Mouse (Mus musculus): ENCODE results near the gene Usp4. TPM values are rescaled to one million over a fixed set of nuclear protein-coding genes. Genes with fewer than 3 reads are reported as not detected.
A peak's percentile ranks its signal among the peaks of the same experiment; 100 is the strongest.

The Usp4 gene
- total RNA-seq, 2 experiments from 2014 or later, result 107 to 126 TPM

DNA sequence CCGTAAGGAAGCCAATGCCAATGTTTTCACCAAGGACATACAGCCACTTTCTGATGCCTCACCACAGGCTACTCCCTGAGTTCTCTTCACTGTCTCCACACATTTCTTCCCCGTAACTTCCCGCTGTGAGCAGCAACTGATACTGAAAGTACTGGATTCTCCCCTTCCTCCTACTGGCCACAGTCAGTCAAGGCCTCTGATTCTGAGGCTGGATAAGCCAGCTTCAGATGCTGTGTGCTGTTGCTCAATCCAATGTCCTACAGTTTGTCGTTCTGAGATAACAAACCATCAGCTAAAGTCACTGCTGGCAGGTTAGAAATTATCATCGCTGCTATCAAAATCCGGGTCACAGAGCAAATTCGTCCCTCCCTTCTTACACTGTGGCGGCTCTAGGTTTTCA is 56.8 kb downstream of the Usp4 start:
- no peak for DNase-seq (ENCODE audit: low spot score in 2 of 2)

DNA sequence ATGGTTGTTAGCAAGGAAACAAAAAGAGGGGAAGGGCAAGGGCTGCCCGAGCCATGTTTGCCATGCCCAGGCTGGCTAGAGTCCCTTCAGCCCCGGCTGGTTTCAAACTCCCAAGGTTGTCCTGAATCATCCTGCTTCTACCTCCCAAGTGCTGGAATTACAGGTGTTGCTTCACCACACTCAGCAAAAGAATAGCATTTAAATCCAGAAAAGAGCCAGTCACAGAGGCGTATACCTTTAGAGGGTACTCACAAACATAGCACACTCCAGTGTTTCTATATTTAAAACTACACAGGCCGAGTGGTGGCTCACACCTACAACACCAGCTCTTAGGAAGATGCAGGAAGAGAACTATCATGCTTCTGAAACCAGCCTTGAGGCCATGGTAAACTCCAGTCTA is 61.9 kb downstream of the Usp4 start:
- no peak for DNase-seq (ENCODE audit: low spot score in 2 of 2)

DNA sequence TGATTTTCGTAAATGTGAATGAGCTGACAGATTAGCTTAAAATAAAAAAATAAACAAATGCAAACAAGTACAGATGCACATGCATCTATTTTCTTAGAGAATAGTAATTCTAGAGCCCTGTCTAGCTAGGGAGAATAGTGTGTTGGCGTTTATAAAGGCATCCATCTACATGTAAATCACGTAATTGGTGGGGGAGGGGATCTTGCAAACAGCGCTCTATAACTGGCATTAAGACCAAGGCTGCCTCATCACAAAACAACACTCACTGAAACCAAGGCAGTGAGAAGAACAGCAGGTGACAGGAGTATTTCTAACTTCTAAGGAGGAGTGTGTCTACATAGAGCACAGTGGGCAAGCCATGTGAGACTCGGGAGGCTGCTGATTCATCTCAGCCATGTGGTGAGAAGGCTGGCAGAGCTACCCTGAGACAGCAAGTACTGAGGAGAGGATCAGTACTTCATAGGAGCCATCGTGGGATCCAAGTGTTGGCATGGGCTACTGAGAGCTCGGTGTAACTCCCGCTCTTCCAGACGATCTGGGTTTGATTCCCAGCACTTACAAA is 63.8 kb downstream of the Usp4 start:
- DNase-seq (ENCODE audit: low spot score in 2 of 2), result no peak

DNA sequence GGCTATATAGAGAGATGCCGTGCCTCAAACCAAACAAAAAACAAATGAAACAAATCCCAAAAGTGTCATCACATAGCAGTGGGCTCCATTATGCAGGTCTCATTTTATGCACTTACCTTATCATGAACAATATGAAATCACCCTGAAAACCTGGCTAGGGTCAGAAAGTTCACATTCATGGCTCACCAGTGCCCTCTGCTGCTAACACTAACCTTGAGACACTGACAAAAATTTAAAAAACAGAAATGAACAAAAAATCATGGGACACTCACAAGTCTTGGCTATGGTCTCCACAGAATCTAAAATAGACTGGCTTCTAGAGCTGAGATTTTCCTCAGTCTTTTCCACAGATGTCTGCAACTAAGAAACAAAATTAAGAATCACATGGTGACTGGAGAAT is 64.6 kb downstream of the Usp4 start:
- DNase-seq (ENCODE audit: low spot score in 2 of 2), result peak in 1 of 2 experiments; percentile 36

DNA sequence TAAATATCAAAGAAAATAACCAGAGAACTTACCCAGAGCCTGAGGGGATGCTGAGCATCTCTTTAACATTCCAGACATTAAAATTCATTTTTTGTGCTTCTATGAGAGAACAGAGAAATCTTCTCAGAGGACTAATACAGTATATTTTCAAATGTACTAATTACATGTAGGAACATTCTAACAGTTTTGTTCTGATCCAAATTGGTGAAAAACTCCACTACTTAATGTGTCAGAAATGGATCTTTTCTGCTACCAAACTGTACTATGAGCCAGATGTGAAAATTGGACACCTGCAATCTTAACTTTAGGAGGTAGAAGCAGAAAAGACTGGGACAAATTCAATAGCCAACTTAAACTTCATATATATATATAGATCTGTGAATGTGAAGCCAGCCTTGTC is 80.7 kb downstream of the Usp4 start, which contains the start of gene Ccdc36:
TSS of gene Ccdc36 (minus strand) at position 101 of the 400 bp plus-strand sequence.
- DNase-seq (ENCODE audit: low spot score in 2 of 2), result no peak

DNA sequence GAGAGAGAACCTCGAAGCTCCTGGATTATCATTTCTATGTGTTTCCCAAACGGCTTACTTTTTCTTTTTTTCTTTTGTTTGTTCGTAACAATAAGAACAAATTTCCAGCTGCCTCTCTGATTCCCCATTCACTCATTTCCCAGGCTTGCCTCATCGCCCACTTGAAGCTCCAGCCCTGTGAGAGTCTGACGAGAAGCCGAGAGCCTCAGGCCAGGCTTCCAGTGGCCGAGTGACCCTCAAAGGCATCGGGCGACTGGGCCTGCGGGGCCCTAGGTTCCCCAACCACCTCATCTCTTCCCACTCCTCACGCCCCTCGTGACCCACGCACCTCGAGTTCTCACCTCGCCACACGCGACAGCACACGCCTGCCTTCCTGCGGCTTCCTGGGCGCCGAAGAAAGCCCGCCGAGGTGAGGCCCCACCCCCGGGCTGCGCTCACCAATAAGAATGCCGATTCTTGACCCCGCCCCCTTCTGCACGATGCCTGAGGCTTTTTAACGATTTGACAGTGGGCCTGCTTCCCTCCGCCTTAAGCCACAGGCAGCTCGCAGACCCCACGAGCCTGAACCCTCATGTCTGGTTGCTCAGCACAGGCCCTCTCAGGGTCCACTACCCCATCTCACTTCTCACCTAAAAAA is 83.9 kb downstream of the Usp4 start:
- no peak for DNase-seq (ENCODE audit: low spot score in 2 of 2)

DNA sequence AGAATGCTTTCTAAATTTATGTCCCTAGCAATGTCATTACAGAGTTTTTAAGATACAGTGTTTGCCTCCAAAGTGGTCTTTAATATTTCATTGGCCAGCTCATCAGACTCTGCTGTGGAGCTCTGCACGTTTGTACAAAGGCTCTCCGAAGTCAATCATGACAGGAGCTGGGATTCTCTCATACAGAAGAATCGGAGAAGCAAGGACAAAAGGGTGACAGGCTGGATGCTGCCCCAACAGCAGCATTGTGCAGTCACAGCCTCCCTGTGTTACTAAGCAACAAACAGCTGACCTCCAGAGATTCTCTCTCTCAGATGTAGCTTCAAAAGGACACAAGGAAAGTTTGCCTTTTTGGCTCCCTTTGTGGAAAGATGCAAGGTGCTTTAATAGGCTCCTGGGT is 88.5 kb downstream of the Usp4 start, which contains the start of gene BC048562:
TSS of gene BC048562 (plus strand) at position 301 of the 400 bp plus-strand sequence.
- DNase-seq (ENCODE audit: low spot score in 2 of 2), result no peak

DNA sequence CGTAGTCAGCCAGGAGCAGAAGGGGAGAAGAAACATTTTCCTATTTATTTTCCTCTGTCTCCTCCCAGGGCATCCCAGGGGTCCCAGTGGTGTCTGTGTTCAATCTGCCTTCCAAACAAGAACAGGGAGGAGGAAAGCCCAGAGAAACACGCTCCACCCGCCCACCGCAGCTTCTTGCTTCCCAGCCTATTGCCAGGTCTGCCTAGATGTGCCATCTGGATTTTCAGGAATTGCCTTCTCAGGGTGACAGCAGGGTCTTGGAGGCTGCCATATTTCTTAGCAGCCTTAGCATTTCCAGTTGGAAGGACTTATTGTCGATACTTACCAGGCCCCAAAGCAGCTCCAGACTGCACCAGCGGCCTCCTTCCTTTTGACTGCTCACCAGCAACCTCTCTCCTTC is 91.5 kb downstream of the Usp4 start:
- DNase-seq (ENCODE audit: low spot score in 2 of 2), result no peak

DNA sequence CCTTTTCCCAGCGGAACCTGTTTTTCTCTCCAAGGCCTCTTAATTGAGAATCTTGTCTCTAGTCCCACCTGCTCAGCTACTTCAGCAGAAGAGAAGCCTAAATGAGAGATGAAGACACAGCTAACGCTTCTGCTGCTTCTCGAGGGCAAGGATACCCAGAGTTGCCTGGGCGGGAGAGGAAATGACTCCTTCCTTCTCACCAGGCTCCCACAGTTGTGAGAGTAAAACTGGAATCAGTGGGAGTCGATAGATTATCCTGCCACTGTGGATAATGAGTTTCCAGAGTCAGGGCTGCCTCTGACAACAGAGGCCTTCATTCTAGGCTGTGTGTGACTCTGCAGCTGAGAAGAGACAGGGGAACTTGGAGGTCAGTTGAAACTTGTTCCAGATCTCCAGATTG is 92.8 kb downstream of the Usp4 start:
- no peak for DNase-seq (ENCODE audit: low spot score in 2 of 2)

DNA sequence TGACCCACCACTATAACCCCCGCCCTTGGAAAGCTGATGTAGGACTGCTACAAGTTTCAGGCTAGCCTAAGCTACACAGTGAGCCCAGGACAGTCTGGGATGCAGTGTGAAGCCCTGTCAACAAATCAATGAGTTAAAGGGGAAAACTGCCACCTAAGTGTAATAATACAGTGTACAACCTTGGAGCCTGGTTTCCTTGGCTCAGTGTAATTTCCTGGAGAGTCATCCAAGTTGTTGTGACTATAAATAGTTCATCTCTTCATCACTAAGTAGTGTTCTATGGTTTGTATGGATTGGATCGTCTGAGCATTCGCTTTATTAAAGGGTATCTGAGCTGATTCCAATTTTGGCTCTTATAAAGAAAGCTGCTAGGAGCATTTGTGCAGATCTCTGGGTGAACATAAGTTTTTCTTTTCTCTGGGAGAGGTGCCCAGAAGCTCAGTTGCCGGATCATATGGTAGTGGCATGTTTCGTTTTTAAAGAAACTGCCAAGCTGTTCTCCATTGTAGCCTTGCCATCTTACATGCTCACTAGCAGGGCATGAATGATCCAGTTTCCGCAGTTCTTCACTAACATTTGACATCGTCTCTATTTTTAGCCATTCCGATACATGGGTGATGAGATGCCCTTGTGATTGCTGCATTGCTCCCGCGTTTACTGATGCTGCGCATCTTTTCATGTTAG is 93.7 kb downstream of the Usp4 start:
- DNase-seq (ENCODE audit: low spot score in 2 of 2), result no peak

Other genes with a start within 250 kb of the Usp4 start
- 1 to 10 TPM; 1.8 to 3.1 TPM for gene Bsn, start 157.5 kb upstream of the Usp4 start, total RNA-seq (2021)
- 100 to 1,000 TPM; 136 to 137 TPM for gene Dag1, start 83.9 kb upstream of the Usp4 start, total RNA-seq (2021)
- gene Nicn1, start 57.4 kb upstream of the Usp4 start, total RNA-seq (2021), result 10 to 100 TPM; 19.0 to 29.2 TPM
- 1 to 10 TPM; 4.2 to 5.8 TPM for gene Amt, start 51.0 kb upstream of the Usp4 start, total RNA-seq (2021)
- 100 to 1,000 TPM; 356 to 357 TPM for gene Rhoa, start 41.7 kb upstream of the Usp4 start, total RNA-seq (2021)
- gene Tcta, start 41.7 kb upstream of the Usp4 start, total RNA-seq (2021), result 10 to 100 TPM; 36.1 to 36.2 TPM
- gene Gpx1, start 8.9 kb upstream of the Usp4 start, total RNA-seq (2021), result 100 to 1,000 TPM; 551 to 749 TPM
- 1 to 10 TPM; 1.5 to 2.1 TPM for gene 1700102P08Rik, start 45.0 kb downstream of the Usp4 start, total RNA-seq (2021)
- not detected for gene Ccdc36, start 80.6 kb downstream of the Usp4 start, total RNA-seq (2021)
- gene BC048562, start 88.6 kb downstream of the Usp4 start, total RNA-seq (2021), result not detected
- 10 to 100 TPM; 25.6 to 42.3 TPM for gene Ccdc71, start 112.7 kb downstream of the Usp4 start, total RNA-seq (2021)
- 10 to 100 TPM; 20.4 to 22.3 TPM for gene Klhdc8b, start 113.7 kb downstream of the Usp4 start, total RNA-seq (2021)
- 100 to 1,000 TPM; 107 to 134 TPM for gene Lamb2, start 131.9 kb downstream of the Usp4 start, total RNA-seq (2021)
- 100 to 1,000 TPM; 172 to 248 TPM for gene Usp19, start 142.7 kb downstream of the Usp4 start, total RNA-seq (2021)
- 100 to 1,000 TPM; 144 to 180 TPM for gene Qars, start 159.9 kb downstream of the Usp4 start, total RNA-seq (2021)
- 100 to 1,000 TPM in 1 of 2 experiments, 10 to 100 TPM in 1; 91.5 to 107 TPM for gene Qrich1, start 169.0 kb downstream of the Usp4 start, total RNA-seq (2021)
- gene Impdh2, start 212.4 kb downstream of the Usp4 start, total RNA-seq (2021), result 100 to 1,000 TPM in 1 of 2 experiments, 10 to 100 TPM in 1; 99.7 to 135 TPM
- gene Ndufaf3, start 219.6 kb downstream of the Usp4 start, total RNA-seq (2021), result 10 to 100 TPM; 50.8 to 51.0 TPM
- gene Dalrd3, start 222.0 kb downstream of the Usp4 start, total RNA-seq (2021), result 10 to 100 TPM; 64.6 to 81.8 TPM
- gene Wdr6, start 230.9 kb downstream of the Usp4 start, total RNA-seq (2021), result 10 to 100 TPM; 93.9 to 96.2 TPM
- gene P4htm, start 249.8 kb downstream of the Usp4 start, total RNA-seq (2021), result 1 to 10 TPM; 6.2 to 7.9 TPM

Data from adrenal gland, adult 18-20 months (tissue).